Mouse (Mus musculus) stomach, postnatal 0 days (tissue): ENCODE measurements around the gene Ngrn. TPM values are rescaled to one million over a fixed set of nuclear protein-coding genes. Genes with fewer than 3 reads are reported as not detected.
A peak's percentile ranks its signal among the peaks of the same experiment; 100 is the strongest.

Experiments
- ATAC-seq: fragments of 200-750 bp; cut with Nextera tagmentation; 2 replicates; pipeline ENCODE4 v1.8.0; 2017; ENCODE audit not compliant: low FRiP score, low TSS enrichment
- DNase-seq: peaks from one replicate; pipeline ENCODE4 v3.0.0-alpha.2; 2016; ENCODE audit warnings: low spot score
- H3K27ac ChIP-seq: fragments of 300-500 bp; sonication (generic); replicated peaks from 2 replicates; pipeline ENCODE4 v1.5.1; 2014; ENCODE audit warnings: mild to moderate bottlenecking, control low read depth
- H3K27me3 ChIP-seq: fragments of 300-500 bp; sonication (generic); 2 replicates; pipeline ENCODE4 v1.6.1; 2014; ENCODE audit warnings: low read length; ENCODE audit not compliant: control insufficient read depth, insufficient read depth
- H3K36me3 ChIP-seq: fragments of 300-500 bp; sonication (generic); 2 replicates; pipeline ENCODE4 v1.6.1; 2014; ENCODE audit warnings: low read length, mixed read lengths; ENCODE audit not compliant: control insufficient read depth, insufficient read depth
- H3K4me1 ChIP-seq: fragments of 300-500 bp; sonication (generic); replicated peaks from 2 replicates; pipeline ENCODE4 v1.6.1; 2014; ENCODE audit warnings: antibody characterized with exemption; ENCODE audit not compliant: control insufficient read depth, insufficient read depth
- H3K4me2 ChIP-seq: fragments of 300-500 bp; sonication (generic); replicated peaks from 2 replicates; pipeline ENCODE4 v1.6.1; 2014; ENCODE audit warnings: low read depth, mild to moderate bottlenecking, control low read depth, moderate library complexity
- H3K4me3 ChIP-seq: fragments of 300-500 bp; sonication (generic); 2 replicates; pipeline ENCODE4 v1.5.1; 2014; ENCODE audit warnings: low read depth, low read length, control low read depth
- H3K9ac ChIP-seq: fragments of 300-500 bp; sonication (generic); 2 replicates; pipeline ENCODE4 v1.6.1; 2014; ENCODE audit warnings: mild to moderate bottlenecking, low read length, control low read depth, mixed read lengths
- H3K9me3 ChIP-seq: fragments of 300-500 bp; sonication (generic); 2 replicates; pipeline ENCODE4 v1.6.1; 2016; ENCODE audit warnings: low read length; ENCODE audit not compliant: control insufficient read depth
- CTCF ChIP-seq: IDR thresholded peaks from 2 replicates; pipeline ENCODE4 v1.5.1; 2016; ENCODE audit warnings: antibody characterized with exemption, low read depth, mild to moderate bottlenecking, moderate library complexity
- EP300 ChIP-seq: optimal IDR thresholded peaks from 2 replicates; pipeline ENCODE3; 2016; ENCODE audit warnings: antibody characterized with exemption
- WGBS: fragments of 180-500 bp; shearing (Covaris S2); extraction: QIAGEN DNeasy Blood & Tissue Kit; methylation state at CpG from one replicate; pipeline ENCODE4 v1.1.7; 2014; 5-methylcytosine and 5-hydroxymethylcytosine counted together
- polyA plus RNA-seq: library from polyadenylated mRNA; unstranded; fragments of >200 nt; fragmentation: Nextera tagmentation; extraction: Ambion mirVana; gene quantifications from 2 replicates; pipeline ENCODE4 v1.2.1, GENCODE M21; 2015

Gene Ngrn
- polyA plus RNA-seq, 1 experiment from 2014 or later, result 33.6 TPM

GRCm38 (mm10) chr7:80294062-80294763 is 33.2 kb downstream of the Ngrn start, which contains the start of gene Prc1:
Gene Prc1 (plus strand): TSS chr7:80294450.
- peak within 1 kb of the TSS; percentile 61 for H3K27ac ChIP-seq
- H3K4me3 ChIP-seq, result peak within 1 kb of the TSS; percentile 79
- peak within 1 kb of the TSS; percentile 85 for H3K4me2 ChIP-seq
- H3K9me3 ChIP-seq, result no peaks in the 10 kb centered on the region
- 0 out of 2 replicates have a peak, but pooled peaks cover 2% of the 10 kb centered on the region for H3K36me3 ChIP-seq
- TF ChIP-seq EP300 (no peak), CTCF (no peak)
- WGBS, result under 1% methylated on average over 52 of the region's 52 CpGs
- no peaks in the 10 kb centered on the region for H3K4me1 ChIP-seq
- peak within 1 kb of the TSS; percentile 77 for H3K9ac ChIP-seq
- no peaks in the 10 kb centered on the region for H3K27me3 ChIP-seq
- DNase-seq, result peak; percentile 99
- peak; percentile 100 for ATAC-seq

- Histone ChIP-seq H3K4me2 (peak overlapping the region; percentile 85), H3K9ac (peak overlapping the region; percentile 77), H3K36me3 (0 out of 2 replicates have a peak, but pooled peaks cover 2% of the 10 kb centered on the region), H3K27me3 (no peaks in the 10 kb centered on the region), H3K4me1 (no peaks in the 10 kb centered on the region), H3K4me3 (peak overlapping the region; percentile 79), H3K9me3 (no peaks in the 10 kb centered on the region), H3K27ac (peak overlapping the region; percentile 61)
- WGBS, result 6% methylated on average over 37 of the region's 37 CpGs
- TF ChIP-seq CTCF, result no peak
- TF ChIP-seq EP300, result no peak
- DNase-seq (peak; percentile 26), ATAC-seq (peak; percentile 36; the same call in 1 of the 2 replicates)
Measured at GRCm38 (mm10) chr7:80294764-80295648, 34.0 kb downstream of the Ngrn start.

GRCm38 (mm10) chr7:80296462-80296861 is 35.4 kb downstream of the Ngrn start:
- H3K9me3 ChIP-seq, result no peaks in the 10 kb centered on the region
- H3K36me3 ChIP-seq, result no peaks in the 10 kb centered on the region
- ATAC-seq, result no peak
- H3K9ac ChIP-seq, result no peak overlapping the region
- no peaks in the 10 kb centered on the region for H3K4me1 ChIP-seq
- 83% methylated on average over 6 of the region's 6 CpGs for whole genome bisulfite sequencing
- H3K27ac ChIP-seq, result no peak overlapping the region
- DNase-seq, result no peak
- H3K4me2 ChIP-seq, result no peak overlapping the region
- H3K27me3 ChIP-seq, result no peaks in the 10 kb centered on the region
- no peak overlapping the region for H3K4me3 ChIP-seq
- TF ChIP-seq EP300 (no peak), CTCF (no peak)

- Histone ChIP-seq H3K27me3 (no peaks in the 10 kb centered on the region), H3K27ac (no peak overlapping the region), H3K36me3 (no peaks in the 10 kb centered on the region), H3K4me3 (no peak overlapping the region), H3K9me3 (no peaks in the 10 kb centered on the region), H3K4me2 (no peak overlapping the region), H3K4me1 (no peaks in the 10 kb centered on the region), H3K9ac (no peak overlapping the region)
- 69% methylated on average over 3 of the region's 3 CpGs for WGBS
- TF ChIP-seq EP300 (no peak), CTCF (no peak)
- ATAC-seq, result no peak
- no peak for DNase-seq
Measured at GRCm38 (mm10) chr7:80297041-80297440, 36.0 kb downstream of the Ngrn start.

GRCm38 (mm10) chr7:80298754-80299153 is 37.7 kb downstream of the Ngrn start:
- Histone ChIP-seq H3K4me1 (no peaks in the 10 kb centered on the region), H3K36me3 (0 out of 2 replicates have a peak, but pooled peaks cover 3% of the 10 kb centered on the region), H3K27ac (no peak overlapping the region), H3K9ac (no peak overlapping the region), H3K4me2 (no peak overlapping the region), H3K4me3 (no peak overlapping the region), H3K27me3 (no peaks in the 10 kb centered on the region), H3K9me3 (no peaks in the 10 kb centered on the region)
- 85% methylated on average over 4 of the region's 4 CpGs for WGBS
- ATAC-seq (no peak), DNase-seq (no peak)
- TF ChIP-seq EP300 (no peak), CTCF (no peak)
